Mouse (Mus musculus): Measurements from ENCODE around the gene Mtif3.

Gene Mtif3

DNA sequence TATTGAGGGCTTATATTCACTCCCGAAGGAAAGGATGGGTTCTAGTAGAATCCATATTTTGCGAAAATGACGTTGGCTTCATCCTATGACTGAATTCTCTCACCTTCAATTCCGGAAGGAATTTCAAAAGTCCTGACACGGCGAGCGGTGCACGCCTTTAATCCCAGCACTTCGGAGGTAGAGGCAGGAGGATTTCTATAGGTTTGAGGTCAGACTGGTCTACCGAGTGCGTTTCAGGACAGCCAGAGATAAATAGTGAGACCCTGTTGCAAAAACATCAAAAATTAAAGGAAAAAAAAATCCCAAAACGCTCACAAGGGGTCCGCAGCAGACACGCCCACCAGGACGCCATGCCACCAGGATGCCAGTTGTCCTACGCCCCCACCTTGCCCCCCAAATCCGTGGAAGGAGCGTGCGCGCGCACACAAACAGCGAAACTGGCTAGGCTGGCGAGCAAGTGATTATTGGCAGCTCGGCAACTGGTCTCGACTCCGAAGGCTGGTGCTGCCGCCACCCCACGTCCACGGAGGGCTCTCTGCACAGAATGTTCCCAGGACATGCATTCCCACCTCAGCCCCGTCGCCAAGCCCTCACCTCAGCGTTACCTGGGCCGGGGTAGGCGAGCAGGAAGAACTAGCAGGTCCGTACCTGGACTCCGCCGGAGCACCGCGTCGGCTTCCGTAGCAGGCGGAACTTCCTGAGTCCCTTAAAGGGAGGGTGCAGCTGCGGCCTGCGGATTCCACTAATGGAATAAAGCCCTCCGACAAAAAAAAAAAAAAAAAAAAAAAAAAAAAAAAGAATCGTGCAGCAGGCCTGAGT, at the start of gene Mtif3:
Gene Mtif3 (minus strand): TSS at position 683 of the 819 bp plus-strand sequence.
- DNase-seq (ENCODE audit: low read depth, low spot score) = peak; percentile 89

DNA sequence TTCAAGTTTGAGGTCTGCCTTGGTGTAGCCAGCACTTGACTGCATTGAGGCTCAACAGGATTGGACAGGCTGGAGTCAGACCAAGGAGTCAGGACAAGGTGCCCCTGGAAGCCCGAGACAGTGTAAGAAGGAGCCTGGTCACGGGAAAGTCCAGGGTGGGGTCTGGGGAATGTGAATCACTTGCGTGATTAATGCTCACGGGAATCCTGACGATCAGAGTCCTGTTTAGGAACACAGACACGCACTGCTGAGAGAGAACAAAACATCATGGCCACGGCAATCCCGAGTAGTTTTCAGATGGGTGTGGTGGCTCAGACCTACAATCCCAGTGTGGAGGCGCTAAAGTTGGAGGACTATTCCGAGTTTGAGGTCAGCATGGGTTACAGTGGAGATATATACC, 47.7 kb upstream of the Mtif3 start:
- no peak for DNase-seq (ENCODE audit: low read depth, low spot score)

DNA sequence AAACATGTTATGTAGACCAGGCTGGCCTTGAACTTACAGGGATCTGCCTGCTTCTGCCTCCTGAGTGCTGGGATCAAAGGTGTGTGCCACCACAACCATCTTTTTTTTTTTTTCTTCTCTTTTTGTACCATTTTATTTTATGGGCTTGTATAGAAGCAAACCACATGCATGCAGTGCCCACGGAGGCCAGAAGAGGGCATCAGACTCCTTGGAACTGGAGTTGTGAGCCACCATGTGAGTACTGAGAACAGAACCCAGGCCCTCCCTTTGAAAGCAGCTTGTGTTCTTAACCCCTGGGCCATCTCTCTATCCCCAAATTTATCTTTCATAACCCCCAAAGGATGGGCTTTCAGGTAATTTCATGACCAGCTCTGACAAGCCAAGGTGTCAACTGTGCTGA, 39.7 kb upstream of the Mtif3 start:
- DNase-seq (ENCODE audit: low read depth, low spot score) = no peak

DNA sequence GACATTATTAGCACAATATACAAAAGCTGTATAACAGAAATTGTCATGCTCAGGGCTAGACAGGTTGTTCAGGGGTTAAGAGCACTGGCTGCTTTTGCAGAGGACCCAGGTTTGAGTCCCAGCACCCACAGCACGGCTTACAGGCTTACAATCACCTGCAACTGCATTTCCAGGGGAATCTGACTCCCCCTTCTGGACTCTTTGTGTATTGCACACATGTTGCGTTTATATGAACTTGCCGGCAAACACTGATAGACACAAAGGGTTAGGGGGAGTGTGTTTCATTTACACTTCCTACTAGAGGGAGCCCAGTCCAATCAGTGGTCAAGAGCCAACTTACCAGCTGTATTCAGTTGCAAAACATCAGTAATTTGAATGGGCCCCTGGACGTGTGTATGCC, 37.7 kb upstream of the Mtif3 start:
- no peak for DNase-seq (ENCODE audit: low read depth, low spot score)

DNA sequence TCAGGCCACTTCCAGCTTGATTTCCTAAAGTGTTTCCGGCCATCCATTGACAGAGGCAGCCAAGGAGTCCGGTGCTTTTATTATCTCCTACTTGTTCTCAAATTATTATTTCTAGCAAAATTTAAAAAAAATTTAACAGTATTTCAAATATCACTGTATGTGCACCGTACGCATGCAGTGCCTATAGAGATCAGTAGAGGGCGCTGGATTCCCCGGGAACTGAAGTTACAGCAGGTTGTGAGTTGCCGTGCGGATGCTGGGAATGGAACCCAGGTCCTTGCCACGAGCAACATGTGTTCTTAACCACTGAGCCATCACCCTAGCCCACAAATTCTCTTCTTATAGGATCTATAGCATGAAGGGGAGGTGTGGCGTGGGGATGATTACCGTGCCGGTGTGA, 35.2 kb upstream of the Mtif3 start:
- DNase-seq (ENCODE audit: low read depth, low spot score) = no peak

DNA sequence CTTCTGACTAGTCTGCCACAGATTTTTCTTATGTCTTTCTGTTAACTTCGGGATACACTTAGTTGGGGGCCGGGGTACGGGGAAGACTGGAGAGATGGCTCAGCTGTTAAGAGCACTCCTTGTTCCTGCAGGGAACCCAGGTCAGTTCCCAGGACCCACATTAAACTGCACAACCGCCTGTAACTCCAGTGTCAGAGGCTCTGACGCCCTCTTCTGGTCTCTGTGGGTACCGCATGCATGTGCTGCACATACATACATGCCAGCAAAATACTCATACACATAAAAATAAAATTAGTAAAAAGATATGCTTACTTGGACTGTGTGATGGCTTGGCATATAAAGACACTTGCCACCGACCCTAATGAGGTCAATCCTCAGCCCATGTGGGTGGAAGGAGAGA, 33.2 kb upstream of the Mtif3 start:
- no peak for DNase-seq (ENCODE audit: low read depth, low spot score)

DNA sequence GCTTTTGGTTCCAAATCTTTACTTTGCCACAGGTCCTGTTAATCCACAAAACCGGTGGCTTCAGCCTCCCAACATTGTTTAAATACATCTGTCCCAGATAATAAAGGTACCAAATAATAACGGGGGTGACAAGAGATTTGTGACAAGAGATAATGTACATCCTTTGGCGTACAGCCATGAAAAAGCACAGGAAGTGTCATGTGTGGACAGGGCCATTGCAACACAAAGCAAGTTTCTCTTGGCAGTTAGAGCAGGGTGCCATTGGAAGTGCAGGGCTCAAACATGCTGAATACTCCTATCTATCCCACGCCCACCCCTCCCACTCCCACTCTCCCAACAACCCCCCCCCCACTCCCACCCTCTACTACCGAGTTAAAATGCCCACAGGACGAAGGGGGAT, 31.4 kb upstream of the Mtif3 start:
- no peak for DNase-seq (ENCODE audit: low read depth, low spot score)

DNA sequence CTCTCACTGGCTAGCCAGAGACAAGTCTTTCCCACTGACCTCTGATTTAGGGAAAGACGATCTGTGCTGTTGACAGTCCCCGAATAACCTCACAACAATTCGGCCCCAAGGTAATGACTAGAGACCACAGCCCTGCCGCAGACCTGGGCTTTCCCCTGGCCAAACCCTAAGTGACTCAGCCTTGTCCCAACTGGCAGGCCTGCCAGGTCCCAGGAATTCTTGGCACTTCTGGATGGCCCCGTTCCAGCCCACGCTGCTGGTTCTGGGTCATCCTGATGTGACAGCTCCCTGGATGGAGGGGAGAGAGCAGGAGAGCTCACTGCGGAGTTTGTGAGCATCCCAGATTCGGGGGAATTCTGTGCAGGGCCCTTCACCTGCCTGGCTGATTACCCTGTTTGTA, 29.9 kb upstream of the Mtif3 start:
- DNase-seq (ENCODE audit: low read depth, low spot score) = no peak

DNA sequence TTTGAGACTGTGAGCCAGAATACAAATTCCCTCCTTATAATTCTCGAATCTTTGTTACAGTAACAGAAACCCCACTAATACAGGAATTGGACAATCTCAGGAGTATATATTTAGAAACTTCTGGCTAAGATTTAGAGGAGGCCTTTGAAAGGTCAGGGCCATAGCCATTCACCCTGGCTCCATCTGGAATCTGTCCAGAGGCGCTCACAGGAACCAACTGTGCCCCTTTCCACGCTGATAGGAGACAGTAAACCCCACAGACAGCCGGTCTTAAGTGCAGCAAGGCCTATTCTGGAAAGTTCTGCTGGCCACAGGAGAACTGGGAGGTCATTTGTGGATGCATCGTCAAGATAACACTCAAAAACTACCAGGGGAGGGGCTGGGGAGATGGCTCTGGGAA, 25.5 kb upstream of the Mtif3 start:
- DNase-seq (ENCODE audit: low read depth, low spot score) = no peak

DNA sequence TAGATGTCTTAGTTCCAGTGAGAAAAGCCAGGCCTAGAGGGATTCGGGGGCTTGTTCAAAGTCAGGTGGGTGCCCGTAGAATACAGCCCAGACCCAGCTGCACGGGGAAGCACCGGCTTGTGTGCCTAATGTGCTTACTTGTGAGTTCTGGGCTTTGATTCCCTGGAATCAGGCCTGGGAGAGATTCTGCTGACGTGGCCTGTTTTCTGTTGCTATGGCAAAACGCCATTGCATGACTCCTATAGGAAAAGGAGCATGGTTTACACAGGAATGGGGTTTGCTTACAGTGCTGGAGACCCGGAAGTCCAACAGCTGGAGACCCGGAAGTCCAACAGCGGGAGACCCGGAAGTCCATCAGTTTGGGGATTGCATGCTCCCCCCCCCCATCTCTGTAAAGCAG, 24.0 kb upstream of the Mtif3 start:
- no peak for DNase-seq (ENCODE audit: low read depth, low spot score)

DNA sequence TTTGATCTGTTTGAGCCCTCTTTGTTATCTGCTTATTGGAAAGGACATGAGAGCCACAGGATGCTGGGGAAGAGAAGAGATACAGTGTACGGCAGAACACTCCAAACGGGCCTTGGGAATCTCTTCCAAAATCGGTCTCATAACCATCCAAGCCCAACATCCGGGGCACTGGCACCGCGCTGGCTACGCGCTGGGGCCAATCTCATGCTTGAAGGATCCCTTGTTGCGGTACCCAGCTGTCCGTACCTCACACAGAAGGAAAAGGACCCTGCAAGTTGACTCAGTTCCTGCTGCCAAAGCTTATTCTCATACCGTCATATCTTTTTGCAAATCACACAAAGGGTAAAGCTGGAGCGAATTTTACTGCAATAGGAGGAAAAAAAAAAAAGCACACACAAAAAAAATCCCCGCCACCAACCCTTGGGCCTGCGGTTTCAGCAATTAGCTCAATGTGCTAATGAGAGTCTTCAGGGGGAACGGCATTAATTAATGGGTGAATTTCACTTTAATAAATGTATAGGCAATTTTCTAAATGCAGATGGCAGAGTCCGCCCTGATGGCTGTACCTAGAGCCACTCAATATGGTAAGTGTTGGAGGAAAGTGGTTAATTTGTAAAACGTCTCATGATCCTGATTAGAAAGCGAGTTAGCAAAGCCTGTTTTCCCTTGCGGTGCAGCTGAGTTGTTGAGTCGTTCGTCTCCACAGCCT, 22.3 kb upstream of the Mtif3 start:
- no peak for DNase-seq (ENCODE audit: low read depth, low spot score)

DNA sequence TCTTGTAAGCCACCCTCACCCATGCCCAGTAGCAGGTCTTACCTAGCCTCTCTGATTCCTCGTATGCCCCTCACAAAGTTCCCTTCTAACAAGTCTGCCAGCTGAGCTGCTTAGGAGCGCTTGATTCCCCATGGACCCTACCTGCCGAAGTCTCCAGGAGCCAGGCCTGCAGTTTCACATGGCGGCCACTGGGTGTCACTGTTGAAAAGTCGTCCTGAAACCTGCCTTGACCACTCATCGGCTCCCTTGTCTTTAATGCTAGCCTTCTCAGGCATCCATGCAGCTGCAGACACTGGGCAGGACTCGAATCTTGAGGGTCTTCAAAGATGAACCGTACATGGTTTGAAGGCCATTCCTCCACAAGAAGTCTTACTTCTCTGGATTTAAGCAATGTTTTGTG, 19.6 kb upstream of the Mtif3 start:
- DNase-seq (ENCODE audit: low read depth, low spot score) = peak; percentile 71

DNA sequence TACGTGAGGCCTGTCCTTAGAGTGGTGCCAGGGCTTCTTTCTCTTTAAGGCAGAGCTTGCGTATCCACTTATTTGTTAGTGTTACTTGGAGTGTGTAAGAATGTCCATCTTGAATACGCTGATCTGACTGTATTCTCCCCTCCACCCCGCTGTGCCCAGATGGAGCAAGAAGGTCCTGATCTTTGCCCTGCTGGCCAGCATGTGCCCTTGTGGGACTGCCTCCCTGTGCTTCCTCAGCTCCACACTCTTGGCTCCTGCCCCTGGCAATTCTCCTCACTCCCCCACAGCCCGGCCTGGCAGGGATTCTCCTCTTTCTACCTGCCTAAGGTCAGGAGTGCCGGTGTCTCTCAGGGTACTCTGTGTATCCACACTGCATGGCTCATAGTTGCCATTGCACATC, 17.8 kb upstream of the Mtif3 start:
- DNase-seq (ENCODE audit: low read depth, low spot score) = no peak

DNA sequence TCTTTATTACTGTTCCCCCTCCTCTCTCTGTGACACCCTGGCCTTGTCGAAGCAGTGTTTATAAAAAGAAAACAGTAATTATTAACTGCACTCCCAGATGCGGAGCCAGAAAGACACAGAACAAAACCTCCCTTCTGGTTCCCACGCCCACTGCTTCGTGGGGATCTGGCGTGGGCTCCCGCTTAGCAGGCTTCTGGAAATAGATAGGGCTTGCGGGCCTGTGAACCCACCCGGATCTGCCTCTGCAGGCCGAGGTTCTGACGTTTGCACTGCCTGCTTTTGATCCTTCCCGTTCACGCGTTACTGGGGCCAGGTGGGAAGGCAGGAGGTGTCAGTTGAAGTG, 11.2 kb upstream of the Mtif3 start:
- DNase-seq (ENCODE audit: low read depth, low spot score) = no peak

DNA sequence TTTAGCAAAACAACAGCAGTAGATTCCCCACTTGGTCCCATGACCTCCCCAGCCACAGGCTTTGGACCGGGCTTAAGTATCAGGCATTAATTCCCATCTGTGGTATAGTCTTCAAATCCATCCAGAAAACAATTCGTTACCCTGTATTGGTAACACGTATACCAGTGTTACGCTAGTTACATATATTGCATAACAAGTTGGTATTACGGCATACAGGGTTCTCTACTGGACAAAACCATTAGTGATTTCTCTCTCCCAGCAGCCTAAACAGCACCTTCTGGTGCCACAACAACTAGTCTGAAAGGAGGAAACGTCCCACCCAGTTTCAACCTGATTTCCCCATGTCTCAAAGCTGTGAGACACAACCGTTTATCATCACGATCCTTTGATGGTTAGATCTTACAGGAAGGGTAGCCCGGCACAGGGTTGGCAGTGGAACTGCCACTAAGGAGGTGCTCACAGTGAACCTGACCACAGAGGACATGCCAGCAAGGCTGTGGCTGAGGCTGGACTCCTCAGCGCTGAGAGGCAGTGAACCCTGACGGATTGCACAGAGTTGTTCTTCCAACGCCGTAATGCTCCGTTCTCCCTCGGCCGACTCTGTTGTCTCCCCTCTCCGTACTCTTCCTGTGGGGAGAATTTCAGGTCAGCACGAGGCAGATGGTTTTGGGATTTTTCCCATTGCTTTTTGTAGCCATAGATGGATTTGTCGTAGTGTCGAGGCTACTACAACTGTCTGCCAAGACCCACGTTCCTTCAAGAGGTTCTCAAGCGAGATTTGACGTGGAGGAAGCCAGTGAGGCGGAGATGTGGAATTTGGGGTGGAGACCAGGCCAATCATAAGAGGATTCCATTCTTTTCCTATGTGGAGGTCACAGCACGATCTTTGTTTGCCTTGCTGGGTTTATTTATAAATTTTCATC, 10.5 kb upstream of the Mtif3 start:
- no peak for DNase-seq (ENCODE audit: low read depth, low spot score)

DNA sequence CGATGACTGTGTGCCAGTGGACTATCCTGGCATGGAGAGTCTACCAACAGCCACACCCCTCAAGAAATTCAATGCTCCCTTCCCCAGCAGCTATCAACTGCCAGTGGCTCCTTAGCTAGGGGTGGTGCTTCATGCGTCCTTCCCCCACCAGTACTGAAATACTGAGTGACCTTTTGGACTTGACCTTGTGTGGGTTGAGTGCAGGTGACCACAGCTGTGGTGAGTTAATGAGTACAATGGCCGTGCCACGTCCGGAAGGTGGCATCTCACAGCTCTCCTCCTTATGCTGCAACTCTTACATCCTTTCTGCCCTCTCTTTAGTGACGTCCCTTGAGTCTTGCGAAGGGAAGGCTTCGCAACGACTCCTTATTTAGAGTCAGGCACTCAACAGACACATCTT, 9.8 kb upstream of the Mtif3 start:
- no peak for DNase-seq (ENCODE audit: low read depth, low spot score)

DNA sequence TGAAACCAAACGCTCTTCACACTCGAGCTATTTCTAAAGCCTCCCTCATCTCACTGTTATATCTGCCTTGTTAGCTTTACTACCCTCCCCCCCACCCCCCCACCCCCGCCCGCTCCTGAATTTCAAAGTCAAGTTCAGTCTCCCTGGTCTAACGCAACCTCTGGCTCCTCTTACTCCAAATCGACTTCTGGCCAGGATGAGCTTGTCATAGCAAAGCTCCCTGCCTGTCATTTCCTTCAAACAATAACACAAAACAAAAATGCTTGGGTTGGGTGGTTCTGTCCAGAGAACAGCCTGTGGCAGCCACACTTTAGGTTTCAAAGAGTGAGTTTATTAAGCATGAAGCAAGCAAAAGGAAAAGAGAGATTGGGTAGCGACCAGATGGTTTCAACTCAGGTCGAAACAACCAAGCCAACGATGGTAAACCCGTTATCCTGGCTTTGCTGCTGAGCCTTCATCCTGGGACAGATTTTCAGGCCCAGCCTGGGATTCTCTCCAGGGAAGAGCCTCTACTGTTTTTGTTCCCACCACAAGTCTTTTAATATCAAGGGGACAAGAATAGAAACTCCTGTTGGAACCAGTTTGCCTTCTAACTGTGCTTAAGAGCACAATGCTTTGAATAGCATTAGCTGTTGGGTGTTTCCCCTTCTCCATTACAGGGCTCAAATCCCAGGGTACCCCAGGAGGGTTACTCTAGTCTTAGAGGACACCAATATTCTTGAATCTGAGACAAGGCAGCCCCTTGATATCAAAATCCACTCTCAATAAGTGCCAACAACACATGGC, 8.4 kb upstream of the Mtif3 start:
- DNase-seq (ENCODE audit: low read depth, low spot score) = no peak

DNA sequence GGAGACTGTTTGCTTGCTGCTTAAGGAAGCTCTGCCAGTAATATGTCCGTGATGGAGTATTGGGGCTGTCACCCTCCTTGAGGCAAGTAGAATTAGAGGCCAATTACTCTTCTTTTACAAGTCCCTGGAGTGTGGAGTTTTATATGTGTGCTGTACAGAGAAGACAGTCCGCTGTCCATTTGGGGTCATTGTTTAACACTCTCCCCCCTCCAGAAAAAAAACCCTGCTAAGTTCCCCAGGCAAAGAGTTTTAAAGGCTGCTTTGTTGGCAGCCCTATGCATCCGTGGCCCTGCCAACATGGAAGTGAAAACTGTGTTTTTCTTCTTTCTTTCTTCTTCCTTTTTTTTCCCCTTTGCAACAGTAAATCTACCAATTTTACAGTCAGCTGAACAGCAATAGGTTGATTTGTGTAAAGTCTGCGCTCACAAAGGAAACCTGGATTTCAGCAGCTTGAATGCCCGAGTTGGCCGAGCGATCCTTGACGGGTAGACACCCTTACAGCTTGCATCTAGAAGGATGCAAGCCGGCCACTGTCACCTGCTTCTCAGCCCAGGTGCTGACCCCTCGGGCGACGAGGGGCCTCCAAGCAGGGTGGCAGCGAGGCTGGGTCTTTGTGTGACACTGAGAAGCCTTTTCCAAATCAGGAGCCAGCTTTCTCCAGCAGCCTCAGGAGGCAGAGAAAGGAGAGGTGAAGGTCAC, 5.2 kb upstream of the Mtif3 start:
- DNase-seq (ENCODE audit: low read depth, low spot score) = peak; percentile 41

DNA sequence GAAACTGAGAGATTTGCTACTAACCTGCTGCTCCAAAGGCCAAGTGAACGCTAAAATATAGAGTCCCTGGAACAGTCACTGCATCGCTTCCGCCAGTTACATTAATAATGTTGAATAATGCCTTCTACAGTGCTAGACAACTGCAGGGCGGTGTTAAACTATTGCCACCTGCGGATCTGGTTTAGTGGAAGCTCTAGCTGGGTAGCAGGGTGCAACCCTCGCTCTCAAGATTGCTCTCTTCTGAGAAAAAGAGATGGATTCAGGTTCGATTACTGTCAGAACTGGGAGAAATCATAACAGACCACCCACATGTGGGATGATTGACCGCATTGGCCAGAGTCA, 308 bp upstream of the Mtif3 start:
- no peak for DNase-seq (ENCODE audit: low read depth, low spot score)

DNA sequence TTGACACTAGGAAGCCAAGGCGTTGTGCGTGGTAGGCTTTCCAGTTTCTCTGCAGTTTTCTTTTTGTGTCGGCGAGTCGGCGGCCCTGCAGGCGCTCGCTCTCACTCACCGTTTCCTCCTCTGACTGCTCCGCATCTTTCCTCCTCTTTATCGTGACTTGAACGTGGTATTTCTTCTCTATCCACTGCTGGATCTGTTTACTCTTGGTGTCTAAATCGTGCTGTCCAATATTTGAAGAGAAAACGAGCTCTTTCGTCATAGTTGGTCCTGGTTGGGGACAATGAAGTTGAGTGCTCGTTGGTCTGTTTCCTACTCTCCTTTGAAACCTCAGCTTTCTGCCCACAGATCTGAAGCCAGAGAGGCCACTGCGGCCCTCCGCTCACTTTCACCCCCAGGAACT, 6.9 kb downstream of the Mtif3 start:
- no peak for DNase-seq (ENCODE audit: low read depth, low spot score)

DNA sequence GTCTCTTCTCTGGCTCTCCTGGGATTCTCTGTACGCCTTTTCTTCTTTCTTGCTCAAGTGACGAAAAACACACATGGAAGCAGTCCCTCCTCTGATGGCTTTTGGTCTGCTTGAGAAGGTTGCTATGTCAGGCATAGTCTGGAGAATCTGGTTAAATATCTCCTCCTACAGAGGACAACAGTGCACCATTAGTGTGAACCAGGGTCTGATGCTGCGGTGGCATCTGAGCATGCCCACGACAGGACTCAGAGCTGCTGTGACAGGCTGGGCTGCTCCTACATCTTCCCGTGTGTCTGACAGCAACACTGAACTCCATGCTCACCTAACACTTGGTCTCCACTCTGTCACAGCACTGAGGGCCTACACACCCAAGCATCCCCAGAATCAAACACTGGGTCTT, 7.9 kb downstream of the Mtif3 start:
- DNase-seq (ENCODE audit: low read depth, low spot score) = no peak

All from mesoderm, embryonic 11.5 days (tissue).